Mouse (Mus musculus): ENCODE measurements around the gene Syn3.

- TF ChIP-seq CTCF (IDR thresholded peaks at IDR 0.05; ENCODE audit: borderline replicate concordance, control insufficient read depth, extremely low read depth, insufficient read depth, low read length, poor library complexity) (no peak), POLR2A (IDR thresholded peaks at IDR 0.05; ENCODE audit: control insufficient read depth, extremely low read depth, insufficient read depth, low read length, poor library complexity) (no peak)
Observed at GRCm38 (mm10) chr10:86418931-86419330, 79.8 kb downstream of the Syn3 start.

All from thymus, adult 2 months (tissue).